Mouse (Mus musculus): Measurements from ENCODE around the gene Arpin.

Arpin gene

GRCm38 (mm10) chr7:79892576-79893428 lies 42.4 kb downstream of the Arpin start:
- DNase-seq (ENCODE audit: low spot score): no peak

- peak; percentile 11 for DNase-seq (ENCODE audit: low spot score)
Measured at GRCm38 (mm10) chr7:79890436-79891221, 44.5 kb downstream of the Arpin start.

GRCm38 (mm10) chr7:79888603-79889002 lies 46.6 kb downstream of the Arpin start:
- no peak for DNase-seq (ENCODE audit: low spot score)

GRCm38 (mm10) chr7:79883613-79884334 lies 51.4 kb downstream of the Arpin start:
- DNase-seq (ENCODE audit: low spot score): no peak

- no peak for DNase-seq (ENCODE audit: low spot score)
Measured at GRCm38 (mm10) chr7:79881901-79882300, 53.3 kb downstream of the Arpin start.

- no peak for DNase-seq (ENCODE audit: low spot score)
Measured at GRCm38 (mm10) chr7:79880998-79881397, 54.2 kb downstream of the Arpin start.

- no peak for DNase-seq (ENCODE audit: low spot score)
Measured at GRCm38 (mm10) chr7:79880033-79880432, 55.1 kb downstream of the Arpin start.

- no peak for DNase-seq (ENCODE audit: low spot score)
Measured at GRCm38 (mm10) chr7:79878455-79879025, 56.6 kb downstream of the Arpin start.

Measured in lung, postnatal 25 days (tissue).